Mouse (Mus musculus): ENCODE data around the gene Aym1. TPM values are rescaled to one million over a fixed set of nuclear protein-coding genes. Genes with fewer than 3 reads are reported as not detected.

Gene Aym1
- polyA plus RNA-seq, 1 experiment from 2014 or later: not detected

GRCm38 (mm10) chr5:113393766-113394165 is 36.7 kb downstream of the Aym1 start:
- Histone ChIP-seq H3K9me3 (no peaks in the 10 kb centered on the region), H3K27me3 (ENCODE audit: insufficient read depth, poor library complexity, severe bottlenecking) (peaks cover 7% of the 10 kb centered on the region; the same call in 1 of the 2 replicates), H3K27ac (no peak overlapping the region), H3K4me1 (no peaks in the 10 kb centered on the region), H3K4me3 (no peak overlapping the region), H3K36me3 (no peaks in the 10 kb centered on the region)
- 55% methylated on average over 8 of the region's 8 CpGs for WGBS
- no peak for DNase-seq (ENCODE audit: low spot score)

GRCm38 (mm10) chr5:113396286-113396934 is 39.3 kb downstream of the Aym1 start:
- 82% methylated on average over 17 of the region's 17 CpGs for WGBS
- no peaks in the 10 kb centered on the region for H3K36me3 ChIP-seq
- H3K4me1 ChIP-seq: no peaks in the 10 kb centered on the region
- H3K9me3 ChIP-seq: no peaks in the 10 kb centered on the region
- H3K4me3 ChIP-seq: no peak overlapping the region
- peaks cover 7% of the 10 kb centered on the region; the same call in 1 of the 2 replicates for H3K27me3 ChIP-seq (ENCODE audit: insufficient read depth, poor library complexity, severe bottlenecking)
- no peak overlapping the region for H3K27ac ChIP-seq
- no peak for DNase-seq (ENCODE audit: low spot score)

- no peaks in the 10 kb centered on the region for H3K9me3 ChIP-seq
- 80% methylated on average over 17 of the region's 17 CpGs for WGBS
- H3K27me3 ChIP-seq (ENCODE audit: insufficient read depth, poor library complexity, severe bottlenecking): peaks cover 7% of the 10 kb centered on the region; the same call in 1 of the 2 replicates
- no peak for DNase-seq (ENCODE audit: low spot score)
- H3K4me3 ChIP-seq: no peak overlapping the region
- no peak overlapping the region for H3K27ac ChIP-seq
- no peaks in the 10 kb centered on the region for H3K36me3 ChIP-seq
- H3K4me1 ChIP-seq: no peaks in the 10 kb centered on the region
Measured at GRCm38 (mm10) chr5:113397443-113398317, 40.6 kb downstream of the Aym1 start.

- Histone ChIP-seq H3K27me3 (ENCODE audit: insufficient read depth, poor library complexity, severe bottlenecking) (no peaks in the 10 kb centered on the region; the same call in 1 of the 2 replicates), H3K4me1 (no peaks in the 10 kb centered on the region), H3K9me3 (no peaks in the 10 kb centered on the region), H3K36me3 (no peaks in the 10 kb centered on the region), H3K4me3 (no peak overlapping the region), H3K27ac (no peak overlapping the region)
- 65% methylated on average over 11 of the region's 11 CpGs for WGBS
- no peak for DNase-seq (ENCODE audit: low spot score)
Measured at GRCm38 (mm10) chr5:113402702-113403101, 45.6 kb downstream of the Aym1 start.

GRCm38 (mm10) chr5:113407346-113407745 is 50.3 kb downstream of the Aym1 start:
- WGBS: 3% methylated on average over 3 of the region's 3 CpGs
- H3K27ac ChIP-seq: no peak overlapping the region
- peaks cover 6% of the 10 kb centered on the region; the same call in 1 of the 2 replicates for H3K27me3 ChIP-seq (ENCODE audit: insufficient read depth, poor library complexity, severe bottlenecking)
- no peaks in the 10 kb centered on the region for H3K9me3 ChIP-seq
- peak; percentile 83 for DNase-seq (ENCODE audit: low spot score)
- H3K4me1 ChIP-seq: no peaks in the 10 kb centered on the region
- no peaks in the 10 kb centered on the region for H3K36me3 ChIP-seq
- H3K4me3 ChIP-seq: no peak overlapping the region

Small RNA genes lying within 50 kb of the gene (microRNA-seq; reads per million reads assigned to microRNA genes)
- gene Mir7229 (not detected), gene Mir7230 (not detected)

Other genes with a start within 250 kb of the Aym1 start
- gene 2900026A02Rik, start 136.1 kb upstream of the Aym1 start, polyA plus RNA-seq (2016; fragmentation: Nextera tagmentation; extraction: Ambion mirVana): 10.2 and 14.7 TPM in 2 replicates
- not detected in 2 replicates for gene Tmem211, start 130.4 kb upstream of the Aym1 start, polyA plus RNA-seq (2016; fragmentation: Nextera tagmentation; extraction: Ambion mirVana)
- gene Sgsm1, start 46.5 kb upstream of the Aym1 start, polyA plus RNA-seq (2016; fragmentation: Nextera tagmentation; extraction: Ambion mirVana): 6.5 and 6.7 TPM in 2 replicates
- 2.5 and 4.3 TPM in 2 replicates for gene Wscd2, start 133.0 kb downstream of the Aym1 start, polyA plus RNA-seq (2016; fragmentation: Nextera tagmentation; extraction: Ambion mirVana)